In the genomic region with DNA sequence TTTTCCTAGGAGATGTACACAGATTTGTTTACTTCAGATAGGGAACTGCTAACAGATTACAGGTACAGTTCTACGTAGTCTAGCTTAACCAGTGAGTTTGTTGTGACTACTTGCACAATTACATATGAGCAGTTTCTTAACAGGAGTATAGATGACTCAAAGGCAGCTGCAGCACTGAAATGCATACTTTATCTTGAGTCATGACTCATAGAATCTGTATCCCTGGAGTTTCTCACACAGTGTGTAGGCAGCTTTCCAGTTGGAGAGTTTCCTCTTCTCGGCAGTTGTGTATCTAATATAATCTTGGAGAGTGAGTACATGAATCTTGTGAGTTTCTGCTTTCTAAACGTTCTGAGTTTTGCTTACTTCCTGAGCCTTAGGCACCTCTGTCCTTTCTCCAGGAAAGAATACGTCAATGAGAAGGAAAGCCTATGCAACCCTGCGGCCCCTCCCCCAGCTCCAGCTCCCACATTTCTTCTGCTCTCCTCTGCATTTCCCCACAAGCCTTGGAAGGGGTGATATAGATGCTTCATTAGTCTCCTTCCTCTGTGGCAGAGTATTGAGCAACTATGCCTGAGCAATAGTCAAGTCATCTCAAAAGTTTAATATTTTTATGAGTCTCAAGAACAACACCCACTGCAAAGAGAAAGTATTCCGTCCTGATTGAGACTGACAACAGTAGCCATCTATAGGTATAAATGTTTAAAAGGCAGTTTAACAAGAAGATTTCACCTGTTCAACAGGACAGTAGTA, we compare ENCODE assay signal across 9 mouse cellular contexts. TPM values are rescaled to one million over a fixed set of nuclear protein-coding genes. Genes with fewer than 3 reads are reported as not detected.
A peak's percentile ranks its signal among the peaks of the same experiment; 100 is the strongest.
DNase-seq lines count a peak whose midpoint lies in the region; ATAC-seq lines count a peak whose summit lies in the region.
"Had no signal": no experiment of that assay in that cellular context is flagged by ENCODE, and none has a peak within 500 bp of the region (broad histone marks: within the 10 kb centered on the region; RNA-seq: fewer than 3 reads in every experiment).

No protein-coding gene starts in this region.

- no peak overlapping the region for H3K4me2 ChIP-seq in kidney, embryonic 15.5 days
- no peak overlapping the region for H3K4me2 ChIP-seq in midbrain, embryonic 14.5 days (ENCODE audit: low read length)

- no peak overlapping the region for H3K4me3 ChIP-seq in kidney, embryonic 15.5 days (replicated peaks)
- no peak overlapping the region for H3K4me3 ChIP-seq in midbrain, embryonic 14.5 days (replicated peaks; ENCODE audit: low read depth, low read length)

- no peaks in the 10 kb centered on the region for H3K4me1 ChIP-seq in kidney, embryonic 15.5 days
- H3K4me1 ChIP-seq in midbrain, embryonic 14.5 days (ENCODE audit: control insufficient read depth, insufficient read depth, low read length), result no peaks in the 10 kb centered on the region

- no peak overlapping the region for H3K27ac ChIP-seq in kidney, embryonic 15.5 days
- H3K27ac ChIP-seq in midbrain, embryonic 14.5 days (replicated peaks; ENCODE audit: low read depth, low read length), result no peak overlapping the region

- no peak overlapping the region for H3K9ac ChIP-seq in kidney, embryonic 15.5 days
- H3K9ac ChIP-seq in midbrain, embryonic 14.5 days (replicated peaks; ENCODE audit: low read length), result no peak overlapping the region

- ATAC-seq in kidney, embryonic 15.5 days (replicated peaks; ENCODE audit: low FRiP score), result no peak; the same call in 1 of the 2 replicates
- no peak for ATAC-seq in midbrain, embryonic 14.5 days (ENCODE audit: low FRiP score, low TSS enrichment)

- WGBS in kidney, embryonic 15.5 days, result 57% methylated on average over 6 of the region's 6 CpGs
- 78% methylated on average over 6 of the region's 6 CpGs for WGBS in midbrain, embryonic 14.5 days

- DNase-seq in adrenal gland, postnatal 10 days, result peak; percentile 21
- DNase-seq in adrenal gland, adult 8-10 months, result no peak
- DNase-seq in right cerebral cortex, adult 18-20 months, result peak; percentile 83
- DNase-seq in right cerebral cortex, postnatal 4 days, result no peak
- peak; percentile 35 for DNase-seq in layer of hippocampus, adult 9-10 months (ENCODE audit: low spot score)
- DNase-seq in midbrain, embryonic 14.5 days, result no peak
- no peak for DNase-seq in cerebellum, postnatal 4 days (ENCODE audit: low spot score in 2 of 2)

- no peaks in the 10 kb centered on the region for H3K36me3 ChIP-seq in kidney, embryonic 15.5 days
- H3K36me3 ChIP-seq in midbrain, embryonic 14.5 days (ENCODE audit: control insufficient read depth, insufficient read depth, low read length), result no peaks in the 10 kb centered on the region

- H3K27me3 ChIP-seq in kidney, embryonic 15.5 days, result no peaks in the 10 kb centered on the region
- no peaks in the 10 kb centered on the region for H3K27me3 ChIP-seq in midbrain, embryonic 14.5 days (ENCODE audit: control insufficient read depth, insufficient read depth, low read length)

- H3K9me3 ChIP-seq in kidney, embryonic 15.5 days (replicated peaks), result no peaks in the 10 kb centered on the region
- no peaks in the 10 kb centered on the region for H3K9me3 ChIP-seq in midbrain, embryonic 14.5 days (ENCODE audit: control insufficient read depth, low read length)

RNA-seq across cellular contexts. Expression of a gene that starts 15.0 kb away (rescaled TPM):
- total RNA-seq in adrenal gland, postnatal 10 days (2021), result 1 to 10 TPM; 2.6 to 5.0 TPM
- 10 to 100 TPM in 2 of 4 experiments, 1 to 10 TPM in 2; 6.1 to 22.5 (median 12.7) TPM for total RNA-seq in adrenal gland, adult 8-10 months (2022)
- 3.2 and 3.4 TPM in 2 replicates for polyA plus RNA-seq in kidney, embryonic 15.5 days (2015; fragmentation: Nextera tagmentation; extraction: Ambion mirVana)
- polyA plus RNA-seq in midbrain, embryonic 14.5 days (2014; fragmentation: Nextera tagmentation; extraction: Ambion mirVana), result 8.8 and 12.3 TPM in 2 replicates
- total RNA-seq: megakaryocyte-erythroid progenitor cell, adult 5-6 weeks had no signal

RNA-seq across cellular contexts. Expression of a gene that starts 45.4 kb away (rescaled TPM):
- total RNA-seq in adrenal gland, postnatal 10 days (2021), result 10 to 100 TPM; 23.8 to 24.2 TPM
- total RNA-seq in adrenal gland, adult 8-10 months (2022), result 10 to 100 TPM; 41.9 to 82.0 (median 64.8) TPM
- polyA plus RNA-seq in kidney, embryonic 15.5 days (2015; fragmentation: Nextera tagmentation; extraction: Ambion mirVana), result 23.5 and 23.9 TPM in 2 replicates
- 5.0 and 6.2 TPM in 2 replicates for polyA plus RNA-seq in midbrain, embryonic 14.5 days (2014; fragmentation: Nextera tagmentation; extraction: Ambion mirVana)
- total RNA-seq: megakaryocyte-erythroid progenitor cell, adult 5-6 weeks had no signal

Comparison
In these comparisons a context has a peak if more than half of its experiments do, and no peak if none do; other contexts are left out.
1. DNase-seq: peak in adrenal gland, postnatal 10 days (single experiment), right cerebral cortex, adult 18-20 months (single experiment) and layer of hippocampus, adult 9-10 months (single experiment); none in adrenal gland, adult 8-10 months (single experiment), right cerebral cortex, postnatal 4 days (single experiment), midbrain, embryonic 14.5 days (single experiment) and cerebellum, postnatal 4 days (0 of 2).